Comparison of ENCODE assay signal across 8 mouse cellular contexts in genomic region chr17:23726758-23727142, GRCm38 (mm10). TPM values are rescaled to one million over a fixed set of nuclear protein-coding genes. Genes with fewer than 3 reads are reported as not detected.
DNase-seq lines count a peak whose midpoint lies in the region; ATAC-seq and TF ChIP-seq lines count a peak whose summit lies in the region.

No protein-coding gene starts in this region.

- peak overlapping the region; percentile 57 for H3K4me2 ChIP-seq in intestine, embryonic 14.5 days (ENCODE audit: low read length)
- peak overlapping the region; percentile 95 for H3K4me2 ChIP-seq in midbrain, postnatal 0 days (ENCODE audit: low read depth, low read length, poor library complexity, severe bottlenecking)
- H3K4me2 ChIP-seq in stomach, embryonic 16.5 days (ENCODE audit: low read depth, low read length): peak overlapping the region; percentile 60

- peak overlapping the region; percentile 73 for H3K4me3 ChIP-seq in intestine, embryonic 14.5 days (ENCODE audit: low read depth, low read length)
- peak overlapping the region; percentile 76 for H3K4me3 ChIP-seq in liver, adult 2 months (ENCODE audit: insufficient read depth, low read depth, low read length)
- peak overlapping the region; percentile 86 for H3K4me3 ChIP-seq in midbrain, postnatal 0 days (ENCODE audit: low read depth, low read length)
- peak overlapping the region; percentile 89 for H3K4me3 ChIP-seq in stomach, embryonic 16.5 days (replicated peaks; ENCODE audit: low read length)

- DNase-seq in urinary bladder, adult 18-20 months (ENCODE audit: low spot score in 2 of 2): peak; percentile 51 to 59
- DNase-seq in urinary bladder, adult 2 months (ENCODE audit: low spot score): no peak
- DNase-seq in cerebellum, postnatal 36 days: peak; percentile 47 to 66
- DNase-seq in gastrocnemius, postnatal 14 days: peak; percentile 89
- peak; percentile 84 for DNase-seq in intestine, embryonic 14.5 days (ENCODE audit: low spot score)
- DNase-seq in liver, adult 2 months (ENCODE audit: extremely low read depth, low read depth, low spot score): peak; percentile 33
- DNase-seq in midbrain, postnatal 0 days (ENCODE audit: low spot score): peak; percentile 87

- no peaks in the 10 kb centered on the region; the same call in 1 of the 2 replicates for H3K4me1 ChIP-seq in intestine, embryonic 14.5 days (replicated peaks; ENCODE audit: control insufficient read depth, insufficient read depth, low read length)
- H3K4me1 ChIP-seq in liver, adult 2 months (ENCODE audit: control insufficient read depth, insufficient read depth, low read length): 0 out of 2 replicates have a peak, but pooled peaks cover 3% of the 10 kb centered on the region
- 0 out of 2 replicates have a peak, but pooled peaks cover 5% of the 10 kb centered on the region for H3K4me1 ChIP-seq in midbrain, postnatal 0 days (ENCODE audit: insufficient read depth, low read length)
- peaks cover 14% of the 10 kb centered on the region for H3K4me1 ChIP-seq in stomach, embryonic 16.5 days (ENCODE audit: control insufficient read depth, insufficient read depth, low read length)

- no peak for TF ChIP-seq POLR2A in liver, adult 2 months (IDR thresholded peaks at IDR 0.05; ENCODE audit: extremely low read depth, insufficient read depth, low read length)

- intact Hi-C loops in gastrocnemius, postnatal 14 days (cut with DNase I; ENCODE audit: low total_unique reads): no loop called here

- ATAC-seq in intestine, embryonic 14.5 days (replicated peaks; ENCODE audit: low FRiP score, low TSS enrichment, low read depth): peak; percentile 93
- peak; percentile 84 for ATAC-seq in midbrain, postnatal 0 days (ENCODE audit: low FRiP score)
- peak; percentile 93 for ATAC-seq in stomach, embryonic 16.5 days (ENCODE audit: insufficient read depth, low FRiP score)

- no peak for TF ChIP-seq CTCF in liver, adult 2 months (IDR thresholded peaks at IDR 0.05; ENCODE audit: low read depth, low read length)
- TF ChIP-seq CTCF in midbrain, postnatal 0 days (IDR thresholded peaks at IDR 0.05): peak; percentile 55

- peak overlapping the region; percentile 77 for H3K9ac ChIP-seq in intestine, embryonic 14.5 days (ENCODE audit: low read length)
- H3K9ac ChIP-seq in liver, adult 2 months (ENCODE audit: low read depth, low read length): peak overlapping the region; percentile 75
- H3K9ac ChIP-seq in midbrain, postnatal 0 days (replicated peaks; ENCODE audit: low read length, poor library complexity, severe bottlenecking): peak overlapping the region; percentile 69; the same call in 1 of the 2 replicates
- peak overlapping the region; percentile 85 for H3K9ac ChIP-seq in stomach, embryonic 16.5 days (ENCODE audit: low read length)

- H3K9me3 ChIP-seq in intestine, embryonic 14.5 days (ENCODE audit: control insufficient read depth, low read length): no peaks in the 10 kb centered on the region
- H3K9me3 ChIP-seq in midbrain, postnatal 0 days (ENCODE audit: low read length): no peaks in the 10 kb centered on the region
- H3K9me3 ChIP-seq in stomach, embryonic 16.5 days (replicated peaks; ENCODE audit: control insufficient read depth, low read length): no peaks in the 10 kb centered on the region

- no peaks in the 10 kb centered on the region for H3K36me3 ChIP-seq in intestine, embryonic 14.5 days (ENCODE audit: control insufficient read depth, insufficient read depth, low read length)
- no peaks in the 10 kb centered on the region for H3K36me3 ChIP-seq in liver, adult 2 months (ENCODE audit: control insufficient read depth, insufficient read depth, low read length)
- H3K36me3 ChIP-seq in midbrain, postnatal 0 days (ENCODE audit: insufficient read depth, low read length): no peaks in the 10 kb centered on the region
- no peaks in the 10 kb centered on the region for H3K36me3 ChIP-seq in stomach, embryonic 16.5 days (ENCODE audit: control insufficient read depth, insufficient read depth, low read length)

- peak overlapping the region; percentile 84 for H3K27ac ChIP-seq in intestine, embryonic 14.5 days (ENCODE audit: low read depth)
- no peak overlapping the region for H3K27ac ChIP-seq in liver, adult 2 months (replicated peaks; ENCODE audit: insufficient read depth, low read depth, low read length)
- no peak overlapping the region for H3K27ac ChIP-seq in midbrain, postnatal 0 days (ENCODE audit: low read depth, low read length)
- H3K27ac ChIP-seq in stomach, embryonic 16.5 days (ENCODE audit: low read length): peak overlapping the region; percentile 86

- no peaks in the 10 kb centered on the region for H3K27me3 ChIP-seq in intestine, embryonic 14.5 days (replicated peaks; ENCODE audit: control insufficient read depth, insufficient read depth, low read length)
- H3K27me3 ChIP-seq in liver, adult 2 months (ENCODE audit: control insufficient read depth, insufficient read depth, low read length): no peaks in the 10 kb centered on the region
- no peaks in the 10 kb centered on the region for H3K27me3 ChIP-seq in midbrain, postnatal 0 days (ENCODE audit: insufficient read depth, low read length)
- H3K27me3 ChIP-seq in stomach, embryonic 16.5 days (ENCODE audit: control insufficient read depth, insufficient read depth, low read length): no peaks in the 10 kb centered on the region

- H3K79me2 ChIP-seq in liver, adult 2 months (ENCODE audit: control insufficient read depth, insufficient read depth, low read length): no peaks in the 10 kb centered on the region

- WGBS in intestine, embryonic 14.5 days: 2% methylated on average over 20 of the region's 20 CpGs
- 1% methylated on average over 20 of the region's 20 CpGs for WGBS in liver, adult 2 months
- 1% methylated on average over 20 of the region's 20 CpGs for WGBS in midbrain, postnatal 0 days
- under 1% methylated on average over 20 of the region's 20 CpGs for WGBS in stomach, embryonic 16.5 days

RNA-seq across cellular contexts. Expression of gene Pkmyt1, which starts 0.6 kb away (rescaled TPM):
- 10.4 and 15.3 TPM in 2 replicates for polyA plus RNA-seq in urinary bladder, adult 2 months (2012; rRNA removed)
- total RNA-seq in gastrocnemius, postnatal 14 days (2021): 1 to 10 TPM; 2.1 to 2.3 TPM
- 53.6 and 57.9 TPM in 2 replicates for polyA plus RNA-seq in intestine, embryonic 14.5 days (2014; fragmentation: Nextera tagmentation; extraction: Ambion mirVana)
- total RNA-seq in liver, adult 2 months (2014; rRNA removed): 0.18 and 1.0 TPM in 2 replicates
- 1.6 and 2.6 TPM in 2 replicates for polyA plus RNA-seq in liver, adult 2 months (2012; rRNA removed)
- 18.3 and 18.4 TPM in 2 replicates for total RNA-seq in midbrain, postnatal 0 days (2014; rRNA removed)
- polyA plus RNA-seq in midbrain, postnatal 0 days (2015; fragmentation: Nextera tagmentation; extraction: Ambion mirVana): 18.0 and 18.3 TPM in 2 replicates
- polyA plus RNA-seq in stomach, embryonic 16.5 days (2015; fragmentation: Nextera tagmentation; extraction: Ambion mirVana): 40.9 and 43.3 TPM in 2 replicates

RNA-seq across cellular contexts. Expression of gene 1520401A03Rik, which starts 4.2 kb away (rescaled TPM):
- polyA plus RNA-seq in urinary bladder, adult 2 months (2012; rRNA removed): 0.10 and 0.23 TPM in 2 replicates
- total RNA-seq in gastrocnemius, postnatal 14 days (2021): under 1 TPM in 1 of 2 experiments, not detected in 1; 0.09 TPM
- polyA plus RNA-seq in intestine, embryonic 14.5 days (2014; fragmentation: Nextera tagmentation; extraction: Ambion mirVana): 0.04 TPM in 1 of 2 replicates, not detected in the other
- total RNA-seq in liver, adult 2 months (2014; rRNA removed): under 0.01 TPM in 1 of 2 replicates, not detected in the other
- not detected in 2 replicates for polyA plus RNA-seq in liver, adult 2 months (2012; rRNA removed)
- total RNA-seq in midbrain, postnatal 0 days (2014; rRNA removed): 0.19 TPM in 1 of 2 replicates, not detected in the other
- 0.15 TPM in 1 of 2 replicates, not detected in the other for polyA plus RNA-seq in midbrain, postnatal 0 days (2015; fragmentation: Nextera tagmentation; extraction: Ambion mirVana)
- 0.23 TPM in 1 of 2 replicates, not detected in the other for polyA plus RNA-seq in stomach, embryonic 16.5 days (2015; fragmentation: Nextera tagmentation; extraction: Ambion mirVana)

RNA-seq across cellular contexts. Expression of gene Paqr4, which starts 13.9 kb away (rescaled TPM):
- 12.8 and 13.0 TPM in 2 replicates for polyA plus RNA-seq in urinary bladder, adult 2 months (2012; rRNA removed)
- total RNA-seq in gastrocnemius, postnatal 14 days (2021): 1 to 10 TPM; 5.7 to 9.1 TPM
- polyA plus RNA-seq in intestine, embryonic 14.5 days (2014; fragmentation: Nextera tagmentation; extraction: Ambion mirVana): 18.4 and 18.6 TPM in 2 replicates
- total RNA-seq in liver, adult 2 months (2014; rRNA removed): 1.3 and 1.6 TPM in 2 replicates
- 3.1 and 3.7 TPM in 2 replicates for polyA plus RNA-seq in liver, adult 2 months (2012; rRNA removed)
- 83.6 and 103 TPM in 2 replicates for total RNA-seq in midbrain, postnatal 0 days (2014; rRNA removed)
- 66.0 and 73.8 TPM in 2 replicates for polyA plus RNA-seq in midbrain, postnatal 0 days (2015; fragmentation: Nextera tagmentation; extraction: Ambion mirVana)
- 25.4 and 28.4 TPM in 2 replicates for polyA plus RNA-seq in stomach, embryonic 16.5 days (2015; fragmentation: Nextera tagmentation; extraction: Ambion mirVana)

RNA-seq across cellular contexts. Expression of gene Kremen2, which starts 18.9 kb away (rescaled TPM):
- 0.04 and 0.11 TPM in 2 replicates for polyA plus RNA-seq in urinary bladder, adult 2 months (2012; rRNA removed)
- not detected for total RNA-seq in gastrocnemius, postnatal 14 days (2021)
- 0.16 and 0.19 TPM in 2 replicates for polyA plus RNA-seq in intestine, embryonic 14.5 days (2014; fragmentation: Nextera tagmentation; extraction: Ambion mirVana)
- total RNA-seq in liver, adult 2 months (2014; rRNA removed): not detected in 2 replicates
- 0.06 TPM in 1 of 2 replicates, not detected in the other for polyA plus RNA-seq in liver, adult 2 months (2012; rRNA removed)
- 0.38 and 2.5 TPM in 2 replicates for total RNA-seq in midbrain, postnatal 0 days (2014; rRNA removed)
- 1.3 TPM in 2 replicates for polyA plus RNA-seq in midbrain, postnatal 0 days (2015; fragmentation: Nextera tagmentation; extraction: Ambion mirVana)
- polyA plus RNA-seq in stomach, embryonic 16.5 days (2015; fragmentation: Nextera tagmentation; extraction: Ambion mirVana): 0.45 and 0.67 TPM in 2 replicates

RNA-seq across cellular contexts. Expression of gene Cldn9, which starts 42.9 kb away (rescaled TPM):
- not detected in 2 replicates for polyA plus RNA-seq in urinary bladder, adult 2 months (2012; rRNA removed)
- total RNA-seq in gastrocnemius, postnatal 14 days (2021): under 1 TPM; 0.23 to 0.51 TPM
- polyA plus RNA-seq in intestine, embryonic 14.5 days (2014; fragmentation: Nextera tagmentation; extraction: Ambion mirVana): 1.1 and 1.3 TPM in 2 replicates
- not detected in 2 replicates for total RNA-seq in liver, adult 2 months (2014; rRNA removed)
- polyA plus RNA-seq in liver, adult 2 months (2012; rRNA removed): not detected in 2 replicates
- 0.19 and 0.55 TPM in 2 replicates for total RNA-seq in midbrain, postnatal 0 days (2014; rRNA removed)
- polyA plus RNA-seq in midbrain, postnatal 0 days (2015; fragmentation: Nextera tagmentation; extraction: Ambion mirVana): 0.25 TPM in 1 of 2 replicates, not detected in the other
- 1.3 and 2.2 TPM in 2 replicates for polyA plus RNA-seq in stomach, embryonic 16.5 days (2015; fragmentation: Nextera tagmentation; extraction: Ambion mirVana)

Comparison
In these comparisons a context has a peak if more than half of its experiments do, and no peak if none do; other contexts are left out.
1. H3K27ac ChIP-seq: peak in intestine, embryonic 14.5 days (single experiment) and stomach, embryonic 16.5 days (single experiment); none in liver, adult 2 months (single experiment) and midbrain, postnatal 0 days (single experiment).
2. Peak in every context shown above with its lines, with median percentiles within 50 percentile points of each other: ATAC-seq, H3K4me2 ChIP-seq, H3K4me3 ChIP-seq and H3K9ac ChIP-seq.